Comparison of ENCODE assay signal across 13 mouse cellular contexts in genomic region chr19:58839806-58840205, GRCm38 (mm10). TPM values are rescaled to one million over a fixed set of nuclear protein-coding genes. Genes with fewer than 3 reads are reported as not detected.
DNase-seq lines count a peak whose midpoint lies in the region; ATAC-seq and TF ChIP-seq lines count a peak whose summit lies in the region.
"Had no signal": no experiment of that assay in that cellular context is flagged by ENCODE, and none has a peak within 500 bp of the region (broad histone marks: within the 10 kb centered on the region; RNA-seq: fewer than 3 reads in every experiment).

No protein-coding gene starts in this region.

- H3K36me3 ChIP-seq in heart, embryonic 14.5 days (ENCODE audit: control insufficient read depth, insufficient read depth, low read length), result no peaks in the 10 kb centered on the region
- H3K36me3 ChIP-seq in embryonic facial prominence, embryonic 13.5 days, result no peaks in the 10 kb centered on the region
- H3K36me3 ChIP-seq: hindbrain, embryonic 12.5 days; midbrain, embryonic 10.5 days had no signal

- no peak for ATAC-seq in heart, embryonic 14.5 days (ENCODE audit: insufficient number of reproducible peaks, insufficient read depth, low FRiP score, low read depth)
- no peak for ATAC-seq in embryonic facial prominence, embryonic 13.5 days (ENCODE audit: insufficient number of reproducible peaks, insufficient read depth, low FRiP score, low TSS enrichment, low read depth)

- 37% methylated on average over 4 of the region's 4 CpGs for WGBS in heart, embryonic 14.5 days
- WGBS in embryonic facial prominence, embryonic 13.5 days, result 28% methylated on average over 4 of the region's 4 CpGs

- H3K9ac ChIP-seq in heart, embryonic 14.5 days (ENCODE audit: low read length), result no peak overlapping the region
- no peak overlapping the region for H3K9ac ChIP-seq in embryonic facial prominence, embryonic 13.5 days
- H3K9ac ChIP-seq: hindbrain, embryonic 12.5 days had no signal

- no peak overlapping the region for H3K4me2 ChIP-seq in heart, embryonic 14.5 days (ENCODE audit: low read length)
- no peak overlapping the region for H3K4me2 ChIP-seq in embryonic facial prominence, embryonic 13.5 days
- H3K4me2 ChIP-seq: hindbrain, embryonic 12.5 days had no signal

- H3K4me3 ChIP-seq in heart, embryonic 14.5 days (ENCODE audit: control insufficient read depth in 1 of 2, insufficient read depth in 1 of 2, low read depth in 1 of 2, low read length in 2 of 2), result no peak overlapping the region
- H3K4me3 ChIP-seq in layer of hippocampus, adult 2 months, result no peak overlapping the region
- no peak overlapping the region for H3K4me3 ChIP-seq in embryonic facial prominence, embryonic 13.5 days
- H3K4me3 ChIP-seq: hindbrain, embryonic 12.5 days; midbrain, embryonic 10.5 days had no signal

- H3K27ac ChIP-seq in heart, embryonic 14.5 days (replicated peaks in 1 of 2; ENCODE audit: control insufficient read depth in 1 of 2, insufficient read depth in 1 of 2, low read depth in 2 of 2, low read length in 2 of 2), result peak overlapping the region; percentile 64 to 80
- peak overlapping the region; percentile 73 for H3K27ac ChIP-seq in layer of hippocampus, adult 2 months
- H3K27ac ChIP-seq in embryonic facial prominence, embryonic 13.5 days, result 0 out of 2 replicates have a peak overlapping the region, but pooled peaks have one; percentile 36
- H3K27ac ChIP-seq: hindbrain, embryonic 12.5 days; midbrain, embryonic 10.5 days had no signal

- peaks cover 43 to 46% of the 10 kb centered on the region in 2 experiments for H3K4me1 ChIP-seq in heart, embryonic 14.5 days (ENCODE audit: control insufficient read depth in 2 of 2, insufficient read depth in 2 of 2, low read length in 2 of 2)
- peaks cover 22% of the 10 kb centered on the region for H3K4me1 ChIP-seq in embryonic facial prominence, embryonic 13.5 days

- H3K9me3 ChIP-seq in heart, embryonic 14.5 days (ENCODE audit: control insufficient read depth, low read length), result no peaks in the 10 kb centered on the region
- H3K9me3 ChIP-seq in embryonic facial prominence, embryonic 13.5 days, result no peaks in the 10 kb centered on the region
- H3K9me3 ChIP-seq: hindbrain, embryonic 12.5 days; midbrain, embryonic 10.5 days had no signal

- no peak for TF ChIP-seq CTCF in layer of hippocampus, adult 2 months (conservative IDR thresholded peaks at IDR 0.05)

- no peak for DNase-seq in heart, adult 9 months (ENCODE audit: low spot score in 2 of 2)
- DNase-seq in layer of hippocampus, adult 2 months (ENCODE audit: low spot score in 2 of 2), result no peak
- no peak for DNase-seq in layer of hippocampus, adult 9-10 months (ENCODE audit: low spot score)
- DNase-seq in kidney, postnatal 36 days, result peak; percentile 49 to 51
- no peak for DNase-seq in ovary, postnatal 36 days (ENCODE audit: low spot score)
- DNase-seq: spleen, adult 18-20 months had no signal

- no peaks in the 10 kb centered on the region for H3K27me3 ChIP-seq in heart, embryonic 14.5 days (ENCODE audit: control insufficient read depth, insufficient read depth, low read length)
- H3K27me3 ChIP-seq in embryonic facial prominence, embryonic 13.5 days, result peaks cover 18% of the 10 kb centered on the region
- H3K27me3 ChIP-seq: hindbrain, embryonic 12.5 days had no signal

RNA-seq across cellular contexts. Expression of gene 1700019N19Rik, which starts 45.5 kb away (rescaled TPM):
- polyA plus RNA-seq in heart, embryonic 14.5 days (2014; fragmentation: Nextera tagmentation; extraction: Ambion mirVana), result not detected in 2 replicates
- under 1 TPM in 1 of 2 experiments, not detected in 1; 0.37 TPM for total RNA-seq in layer of hippocampus, adult 2 months (2021)
- not detected in 2 replicates for polyA plus RNA-seq in embryonic facial prominence, embryonic 13.5 days (2015; fragmentation: Nextera tagmentation; extraction: Ambion mirVana)
- total RNA-seq: left cerebral cortex, postnatal 4 days had no signal
- polyA plus RNA-seq: hindbrain, embryonic 12.5 days; liver, embryonic 16.5 days; neural tube, embryonic 11.5 days had no signal

Comparison
In these comparisons a context has a peak if more than half of its experiments do, and no peak if none do; other contexts are left out.
1. DNase-seq: peak in kidney, postnatal 36 days (2 of 2); none in heart, adult 9 months (0 of 2), layer of hippocampus, adult 2 months (0 of 2), layer of hippocampus, adult 9-10 months (single experiment) and ovary, postnatal 36 days (single experiment).
2. Peak in every context shown above with its lines, with median percentiles within 50 percentile points of each other: H3K27ac ChIP-seq.